Mouse (Mus musculus) embryonic fibroblast, embryonic 13.5 days (primary cell): Measurements from ENCODE around the gene Ildr1.

Source experiments
- CTCF ChIP-seq: IDR thresholded peaks from 2 replicates; pipeline ENCODE4 v1.5.1; 2011; ENCODE audit warnings: mild to moderate bottlenecking, control low read depth, low read length, moderate library complexity, borderline replicate concordance; ENCODE audit not compliant: insufficient read depth
- POLR2A ChIP-seq: IDR thresholded peaks from 2 replicates; pipeline ENCODE4 v1.6.1; 2011; ENCODE audit warnings: low read depth, mild to moderate bottlenecking, control low read depth, low read length, moderate library complexity

- TF ChIP-seq CTCF (no peak), POLR2A (no peak)
Measured at GRCm38 (mm10) chr16:36674457-36675204, 19.1 kb upstream of the Ildr1 start.
